Mouse (Mus musculus) hindbrain, postnatal 0 days (tissue): ENCODE measurements around the gene Nxpe4. TPM values are rescaled to one million over a fixed set of nuclear protein-coding genes. Genes with fewer than 3 reads are reported as not detected.

Experiments
- ATAC-seq: fragments of 200-750 bp; cut with Nextera tagmentation; 2 replicates; pipeline ENCODE4 v1.8.0; 2017; ENCODE audit warnings: mild to moderate bottlenecking, moderate TSS enrichment, moderate library complexity
- DNase-seq: peaks from one replicate; pipeline ENCODE4 v3.0.0-alpha.2; 2015; ENCODE audit warnings: low spot score
- H3K27ac ChIP-seq: fragments of 300-500 bp; sonication (generic); 2 replicates; pipeline ENCODE4 v1.5.1; 2014; ENCODE audit warnings: mild to moderate bottlenecking
- H3K27me3 ChIP-seq: fragments of 300-500 bp; sonication (generic); 2 replicates; pipeline ENCODE4 v1.6.1; 2014; ENCODE audit warnings: low read length, mixed read lengths; ENCODE audit not compliant: insufficient read depth
- H3K36me3 ChIP-seq: fragments of 300-500 bp; sonication (generic); 2 replicates; pipeline ENCODE4 v1.6.1; 2014; ENCODE audit warnings: low read length, mixed read lengths; ENCODE audit not compliant: insufficient read depth
- H3K4me1 ChIP-seq: fragments of 300-500 bp; sonication (generic); 2 replicates; pipeline ENCODE4 v1.6.1; 2014; ENCODE audit warnings: antibody characterized with exemption, low read length, mixed read lengths; ENCODE audit not compliant: insufficient read depth
- H3K4me2 ChIP-seq: fragments of 300-500 bp; sonication (generic); 2 replicates; pipeline ENCODE4 v1.6.1; 2014; ENCODE audit warnings: low read depth, mild to moderate bottlenecking, low read length, moderate library complexity, mixed read lengths
- H3K4me3 ChIP-seq: fragments of 300-500 bp; sonication (generic); 2 replicates; pipeline ENCODE4 v1.5.1; 2014; ENCODE audit warnings: low read length
- H3K9ac ChIP-seq: fragments of 300-500 bp; sonication (generic); replicated peaks from 2 replicates; pipeline ENCODE4 v1.6.1; 2014; ENCODE audit warnings: mild to moderate bottlenecking, low read length, moderate library complexity, mixed read lengths
- H3K9me3 ChIP-seq: fragments of 300-500 bp; sonication (generic); 2 replicates; pipeline ENCODE4 v1.6.1; 2016; ENCODE audit warnings: low read length, mixed read lengths
- CTCF ChIP-seq: IDR thresholded peaks from 2 replicates; pipeline ENCODE4 v1.5.1; 2016; ENCODE audit warnings: antibody characterized with exemption, control low read depth, low read depth
- WGBS: fragments of 180-500 bp; shearing (Covaris S2); extraction: QIAGEN DNeasy Blood & Tissue Kit; methylation state at CpG from one replicate; pipeline ENCODE4 v1.1.7; 2014; 5-methylcytosine and 5-hydroxymethylcytosine counted together
- polyA plus RNA-seq: library from polyadenylated mRNA; unstranded; fragments of >200 nt; fragmentation: Nextera tagmentation; extraction: Ambion mirVana; gene quantifications from 2 replicates; pipeline ENCODE4 v1.2.1, GENCODE M21; 2015
- total RNA-seq: library from RNA; depleted of rRNA; stranded (reverse); fragments of >200 nt; gene quantifications from 2 replicates; pipeline ENCODE4 v1.2.3, GENCODE M21; 2014

Gene Nxpe4
- total and polyA plus RNA-seq, 2 experiments from 2014 or later, result 10.8 to 17.1 TPM

DNA sequence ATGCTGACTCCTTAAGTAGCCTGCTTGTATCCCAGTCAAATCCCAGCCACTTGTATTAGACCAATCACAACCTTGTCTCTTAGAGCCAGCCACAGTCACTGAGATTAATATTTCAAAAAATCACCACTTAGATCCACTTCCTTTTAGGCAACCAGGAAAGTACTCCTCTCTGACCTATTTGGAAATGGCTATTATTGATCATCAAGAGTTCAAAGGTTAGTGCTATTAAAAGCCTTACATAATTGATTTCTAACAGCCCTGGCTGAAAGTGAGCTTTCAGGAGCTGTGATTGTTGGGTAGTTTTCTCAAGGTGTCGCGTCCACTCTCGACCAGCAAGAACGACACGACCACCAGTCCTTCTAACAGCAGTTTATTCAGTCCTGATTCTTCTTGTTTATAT lies 149.4 kb downstream of the Nxpe4 start:
- Histone ChIP-seq H3K9me3 (no peaks in the 10 kb centered on the region), H3K4me1 (no peaks in the 10 kb centered on the region), H3K27ac (no peak overlapping the region), H3K4me3 (no peak overlapping the region), H3K27me3 (no peaks in the 10 kb centered on the region), H3K4me2 (no peak overlapping the region), H3K36me3 (no peaks in the 10 kb centered on the region), H3K9ac (no peak overlapping the region)
- ATAC-seq (no peak), DNase-seq (no peak)
- WGBS, result 92% methylated on average over 5 of the region's 5 CpGs
- TF ChIP-seq CTCF, result no peak

- no peaks in the 10 kb centered on the region for H3K4me1 ChIP-seq
- H3K9ac ChIP-seq, result no peak overlapping the region
- peak overlapping the region; percentile 25 for H3K4me2 ChIP-seq
- peak overlapping the region; percentile 19 for H3K4me3 ChIP-seq
- ATAC-seq (peak; percentile 81; the same call in 1 of the 2 replicates), DNase-seq (peak; percentile 69)
- WGBS, result 8% methylated on average over 3 of the region's 3 CpGs
- no peaks in the 10 kb centered on the region for H3K36me3 ChIP-seq
- no peaks in the 10 kb centered on the region for H3K9me3 ChIP-seq
- TF ChIP-seq CTCF, result no peak
- peak overlapping the region; percentile 67 for H3K27ac ChIP-seq
- no peaks in the 10 kb centered on the region for H3K27me3 ChIP-seq
Measured at GRCm38 (mm10) chr9:48314194-48314593, 152.4 kb downstream of the Nxpe4 start.

DNA sequence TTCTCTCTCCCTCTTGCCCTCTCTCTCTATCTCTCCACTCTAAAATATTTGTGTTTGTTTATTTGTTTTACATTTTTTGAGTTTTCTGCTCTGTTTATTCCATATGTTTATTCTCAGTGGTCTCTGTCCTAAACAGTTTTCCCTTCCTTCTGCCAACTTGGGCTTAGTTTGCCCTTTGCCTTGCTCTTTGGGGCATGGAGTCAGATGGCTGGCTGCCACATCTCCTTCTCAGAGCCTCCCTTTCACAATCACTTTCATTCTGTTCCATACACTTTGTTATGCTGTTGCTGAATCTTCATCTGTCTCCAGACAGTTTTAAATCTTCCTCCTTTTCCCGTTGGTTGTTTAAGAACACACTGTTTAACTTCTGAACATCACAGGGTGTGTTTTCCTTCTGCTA lies 154.0 kb downstream of the Nxpe4 start:
- 63% methylated on average over 1 of the region's 1 CpGs for WGBS
- no peaks in the 10 kb centered on the region for H3K9me3 ChIP-seq
- no peak overlapping the region for H3K27ac ChIP-seq
- no peaks in the 10 kb centered on the region for H3K4me1 ChIP-seq
- no peak overlapping the region for H3K4me3 ChIP-seq
- no peaks in the 10 kb centered on the region for H3K36me3 ChIP-seq
- DNase-seq (no peak), ATAC-seq (no peak)
- H3K27me3 ChIP-seq, result no peaks in the 10 kb centered on the region
- no peak overlapping the region for H3K4me2 ChIP-seq
- TF ChIP-seq CTCF, result no peak
- H3K9ac ChIP-seq, result no peak overlapping the region

GRCm38 (mm10) chr9:48326338-48326737 lies 164.5 kb downstream of the Nxpe4 start:
- Histone ChIP-seq H3K27me3 (no peaks in the 10 kb centered on the region), H3K27ac (no peak overlapping the region), H3K36me3 (no peaks in the 10 kb centered on the region), H3K4me2 (no peak overlapping the region), H3K4me1 (no peaks in the 10 kb centered on the region), H3K9ac (no peak overlapping the region), H3K4me3 (no peak overlapping the region), H3K9me3 (no peaks in the 10 kb centered on the region)
- ATAC-seq (no peak), DNase-seq (no peak)
- WGBS, result 93% methylated on average over 9 of the region's 9 CpGs
- no peak for TF ChIP-seq CTCF

DNA sequence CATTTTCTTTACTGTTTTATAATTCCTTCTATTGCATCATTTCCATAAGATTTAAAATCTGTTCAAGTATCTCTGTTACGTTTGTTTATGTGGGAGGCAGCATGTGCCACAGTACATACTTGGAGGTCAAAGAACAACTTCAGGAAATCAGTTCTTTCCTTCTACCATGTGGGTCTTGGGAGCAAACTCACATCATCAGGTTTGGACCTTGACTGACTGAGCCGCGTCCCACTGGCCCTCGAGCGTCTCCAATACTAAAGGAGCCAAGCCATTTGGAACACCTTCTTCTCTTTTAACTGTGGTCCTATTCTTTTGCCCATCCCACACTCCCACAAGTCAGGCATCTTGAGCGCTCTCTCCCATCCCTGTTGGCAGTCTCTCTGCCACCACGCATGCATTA lies 167.8 kb downstream of the Nxpe4 start:
- no peak for DNase-seq
- WGBS, result 90% methylated on average over 7 of the region's 7 CpGs
- no peak overlapping the region for H3K4me2 ChIP-seq

GRCm38 (mm10) chr9:48338783-48339455 lies 177.1 kb downstream of the Nxpe4 start:
- Histone ChIP-seq H3K27ac (no peak overlapping the region), H3K27me3 (no peaks in the 10 kb centered on the region), H3K9me3 (no peaks in the 10 kb centered on the region), H3K4me1 (no peaks in the 10 kb centered on the region), H3K4me2 (no peak overlapping the region), H3K9ac (no peak overlapping the region), H3K36me3 (no peaks in the 10 kb centered on the region), H3K4me3 (no peak overlapping the region)
- WGBS, result 86% methylated on average over 4 of the region's 4 CpGs
- no peak for TF ChIP-seq CTCF
- ATAC-seq (no peak), DNase-seq (no peak)

More for the DNA sequence above, 167.8 kb downstream of the Nxpe4 start:
- no peak overlapping the region for H3K9ac ChIP-seq
- no peaks in the 10 kb centered on the region for H3K27me3 ChIP-seq
- TF ChIP-seq CTCF, result no peak
- no peak overlapping the region for H3K27ac ChIP-seq
- no peaks in the 10 kb centered on the region for H3K36me3 ChIP-seq
- ATAC-seq, result no peak
- H3K4me3 ChIP-seq, result no peak overlapping the region
- H3K9me3 ChIP-seq, result no peaks in the 10 kb centered on the region
- no peaks in the 10 kb centered on the region for H3K4me1 ChIP-seq

DNA sequence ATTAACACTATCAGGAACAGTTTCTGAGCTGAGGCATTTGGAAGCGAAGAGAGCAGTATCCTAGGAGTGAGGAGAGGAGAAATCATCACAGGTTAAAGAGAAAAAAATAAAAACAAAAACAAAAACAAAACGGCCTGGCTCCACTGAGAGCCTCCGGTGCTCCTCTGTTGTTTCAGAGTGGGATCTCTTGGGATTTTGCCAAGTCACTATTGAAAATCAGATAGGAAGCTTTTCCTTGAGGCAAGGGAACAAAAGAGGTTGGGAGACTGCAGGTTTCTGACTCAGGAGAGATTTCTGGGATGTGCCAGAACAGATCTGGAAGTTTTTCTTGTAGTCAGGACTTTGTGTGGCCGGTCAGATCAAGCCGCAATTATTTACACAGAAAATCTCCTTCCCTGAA lies 177.7 kb downstream of the Nxpe4 start:
- Histone ChIP-seq H3K9ac (no peak overlapping the region), H3K27ac (no peak overlapping the region), H3K9me3 (no peaks in the 10 kb centered on the region), H3K4me2 (no peak overlapping the region), H3K4me3 (no peak overlapping the region), H3K36me3 (no peaks in the 10 kb centered on the region), H3K4me1 (no peaks in the 10 kb centered on the region), H3K27me3 (no peaks in the 10 kb centered on the region)
- no peak for TF ChIP-seq CTCF
- no peak for ATAC-seq
- WGBS, result 44% methylated on average over 5 of the region's 5 CpGs
- DNase-seq, result peak; percentile 20
